Mouse (Mus musculus) CH12F3 (cell line): ENCODE data around the gene Zfp950.

ENCODE experiments used
- in situ Hi-C: fragments of 300-500 bp; cut with MboI; formaldehyde crosslinking; loops from 2 replicates; pipeline ENCODE4 v1.14.3; 2020; ENCODE audit warnings: low sequenced_read_pairs

The Zfp950 gene

DNA sequence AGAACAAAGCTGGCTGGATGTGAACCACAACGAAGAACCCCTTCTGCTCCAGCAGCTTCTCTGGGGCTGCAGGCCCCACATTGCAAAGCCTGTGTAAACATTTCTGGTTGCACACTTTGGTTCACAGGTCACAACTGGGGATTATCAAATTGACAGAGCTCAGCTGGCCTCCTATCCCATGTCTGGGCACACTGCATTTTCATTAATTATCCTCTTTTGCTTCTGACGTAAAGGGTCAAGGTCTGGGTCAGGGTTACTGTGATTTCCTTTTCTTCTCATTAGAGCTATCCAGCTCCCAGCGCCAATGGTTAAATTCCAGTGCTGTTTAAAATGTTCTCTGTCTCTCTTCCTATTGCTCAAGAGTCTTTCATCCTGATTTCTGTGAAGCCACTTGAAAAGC lies 83.1 kb downstream of the Zfp950 start:
- in situ Hi-C loops: no loop called here

DNA sequence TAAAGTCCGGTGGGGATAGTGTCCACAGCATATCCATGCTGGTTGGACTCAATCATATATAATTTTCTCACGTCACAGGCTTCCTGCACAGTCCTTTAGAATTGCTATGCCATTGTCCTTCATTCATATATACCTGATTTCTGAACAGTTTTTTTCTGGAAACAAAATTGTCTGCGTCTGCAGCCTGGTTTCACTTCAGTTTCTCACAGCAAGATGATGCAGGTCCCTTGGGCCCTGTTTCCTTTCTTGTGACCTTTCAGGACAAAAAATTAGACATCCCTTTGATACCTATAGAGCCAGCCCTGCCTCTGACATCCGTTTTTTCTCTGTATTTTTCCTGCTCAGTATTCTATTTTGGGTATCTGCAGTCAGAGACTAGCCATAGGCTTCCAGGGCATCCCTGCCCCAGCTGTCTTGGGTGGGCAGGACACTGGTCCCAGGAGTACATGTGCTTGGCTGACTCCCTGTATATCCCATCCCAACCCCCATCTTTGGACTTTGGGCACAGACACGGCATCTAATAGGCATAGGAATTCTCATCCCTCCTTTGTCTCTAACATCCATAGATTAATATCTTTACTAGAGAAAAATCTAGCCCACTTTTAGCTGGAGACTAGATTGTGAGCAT lies 83.7 kb downstream of the Zfp950 start:
- in situ Hi-C loops: no loop called here

DNA sequence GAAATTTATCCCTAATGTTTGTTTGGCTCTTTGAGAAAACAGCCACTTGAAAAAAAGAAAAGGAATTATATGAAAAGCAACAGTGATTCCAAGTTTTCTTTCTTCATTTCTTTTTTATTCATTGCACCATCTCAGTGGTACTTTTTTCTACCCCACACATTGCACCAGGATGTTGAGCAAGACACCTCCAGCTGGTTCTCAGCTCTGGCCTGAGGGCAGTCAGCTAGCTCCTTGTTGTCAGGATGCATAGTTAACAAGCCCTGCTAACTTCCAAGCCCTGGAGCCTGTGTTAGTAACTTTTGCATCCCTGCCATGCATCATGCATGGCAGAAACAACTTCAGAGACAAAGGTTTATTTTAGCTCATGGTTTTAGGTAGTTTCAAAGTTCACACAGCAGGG lies 87.9 kb downstream of the Zfp950 start:
- in situ Hi-C loops: no loop called here

DNA sequence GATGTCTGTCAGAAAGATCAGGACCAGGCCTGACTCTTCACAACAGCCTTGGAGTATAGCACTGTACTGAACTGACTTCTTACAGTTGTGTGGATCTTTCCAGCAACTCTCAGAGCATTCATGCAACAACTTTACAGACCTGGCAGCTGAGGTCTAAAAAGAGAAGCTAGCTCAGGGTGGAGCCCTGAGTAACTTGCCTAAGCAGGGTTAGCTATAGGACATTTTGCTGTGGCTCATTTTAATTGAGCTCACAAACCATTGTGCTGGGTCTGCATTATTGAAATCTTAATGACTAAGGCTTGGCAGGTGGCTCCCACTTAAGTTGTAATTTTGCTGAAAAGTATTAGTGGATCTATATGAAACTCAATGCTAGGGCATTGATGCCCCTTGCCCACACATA lies 88.6 kb downstream of the Zfp950 start:
- in situ Hi-C loops: no loop called here

DNA sequence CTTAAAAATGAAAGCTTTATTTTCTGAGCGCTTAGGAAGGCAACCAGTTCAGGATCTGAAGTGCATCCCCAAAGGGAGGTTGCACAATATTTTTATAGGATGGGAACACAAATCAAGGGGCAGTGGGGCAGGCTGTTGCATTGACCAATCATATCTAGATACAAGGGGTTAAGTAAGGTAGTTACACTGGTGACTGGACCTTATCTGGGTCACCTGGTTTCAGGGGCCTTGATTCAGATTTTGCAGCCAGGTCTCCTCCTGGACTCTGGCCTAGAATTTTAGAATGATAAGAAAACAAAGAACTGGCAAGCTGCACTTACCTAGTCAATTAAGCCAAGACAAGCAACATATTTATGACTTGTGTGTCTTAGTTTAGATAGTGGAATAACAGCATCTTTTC lies 89.5 kb downstream of the Zfp950 start:
- in situ Hi-C loops: no loop called here

DNA sequence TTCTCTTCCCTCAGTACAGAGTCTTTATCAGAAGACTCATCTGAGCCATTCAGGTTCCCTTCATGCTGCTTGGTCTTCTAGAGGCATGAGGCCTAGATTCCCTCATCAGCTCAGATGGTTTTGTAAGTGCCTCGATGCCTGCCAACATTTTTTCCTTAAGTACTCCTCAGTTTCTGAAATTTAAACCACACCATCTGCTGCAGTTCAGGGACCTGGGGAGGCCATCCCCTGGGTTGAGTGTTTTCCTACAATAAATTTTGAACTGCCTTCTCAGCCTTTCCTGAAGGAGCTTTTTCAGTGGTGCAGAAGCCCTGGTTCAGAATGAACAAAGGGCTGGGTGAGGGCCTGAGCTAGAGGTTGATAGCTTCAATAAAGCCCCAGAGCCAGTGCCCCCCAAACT lies 91.2 kb downstream of the Zfp950 start:
- in situ Hi-C loops: no loop called here

DNA sequence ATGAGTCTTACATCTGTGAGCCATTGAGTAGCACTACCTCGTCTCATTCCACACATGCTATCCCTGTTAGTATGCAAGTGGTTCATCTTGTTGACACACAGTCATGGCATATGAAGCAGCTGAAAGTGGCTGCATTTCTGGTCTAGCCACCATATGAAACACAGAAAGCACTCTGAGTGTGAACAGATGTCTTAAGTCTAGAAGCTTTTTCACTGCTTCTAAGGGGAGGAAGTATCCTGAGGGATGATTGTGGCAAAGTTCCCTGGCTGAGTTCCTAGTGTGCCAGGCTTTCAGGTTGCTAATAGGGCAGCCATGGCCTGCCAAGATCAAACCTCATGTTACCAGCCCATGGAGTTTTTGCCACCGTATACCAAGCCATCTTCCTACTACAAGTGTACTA lies 92.0 kb downstream of the Zfp950 start:
- in situ Hi-C loops: no loop called here

DNA sequence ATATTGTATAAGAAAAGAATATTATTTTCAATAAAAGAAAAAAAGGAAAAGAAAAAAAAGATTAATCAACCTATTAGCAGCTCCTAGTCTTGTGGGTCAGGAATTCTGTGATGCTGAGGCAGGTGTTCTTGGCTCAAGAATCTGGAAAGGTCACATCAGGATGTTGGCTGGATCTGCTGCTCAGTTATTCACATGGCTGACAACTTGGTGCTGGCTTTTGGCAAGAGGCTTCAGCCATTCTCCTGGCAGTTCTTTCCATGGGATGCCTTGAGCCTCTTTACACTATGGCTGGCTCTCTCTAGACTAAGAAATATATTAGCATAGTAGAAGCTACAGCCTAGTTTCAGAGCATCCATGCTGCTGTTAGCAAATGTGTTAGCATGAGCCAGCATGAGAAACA lies 101.5 kb downstream of the Zfp950 start:
- in situ Hi-C loops: no loop called here

DNA sequence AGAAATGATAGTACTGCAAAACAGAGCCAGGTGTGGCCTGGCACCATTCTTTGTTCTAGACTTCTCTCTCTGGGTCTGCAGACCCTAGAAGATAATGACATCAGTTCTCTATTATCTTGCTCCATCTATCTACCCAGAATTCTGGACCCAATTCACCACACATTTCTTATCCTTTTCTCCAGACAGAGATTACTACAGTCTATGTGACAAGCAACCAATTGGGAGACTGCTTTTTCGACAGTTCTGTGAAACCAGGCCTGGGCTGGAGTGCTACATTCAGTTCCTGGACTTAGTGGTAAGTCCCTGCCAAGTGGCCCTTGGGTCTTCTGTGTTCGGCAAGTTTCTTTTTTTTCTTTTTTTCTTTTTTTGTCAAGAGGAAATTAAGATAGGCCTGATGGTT lies 109.1 kb downstream of the Zfp950 start:
- in situ Hi-C loops: no loop called here

DNA sequence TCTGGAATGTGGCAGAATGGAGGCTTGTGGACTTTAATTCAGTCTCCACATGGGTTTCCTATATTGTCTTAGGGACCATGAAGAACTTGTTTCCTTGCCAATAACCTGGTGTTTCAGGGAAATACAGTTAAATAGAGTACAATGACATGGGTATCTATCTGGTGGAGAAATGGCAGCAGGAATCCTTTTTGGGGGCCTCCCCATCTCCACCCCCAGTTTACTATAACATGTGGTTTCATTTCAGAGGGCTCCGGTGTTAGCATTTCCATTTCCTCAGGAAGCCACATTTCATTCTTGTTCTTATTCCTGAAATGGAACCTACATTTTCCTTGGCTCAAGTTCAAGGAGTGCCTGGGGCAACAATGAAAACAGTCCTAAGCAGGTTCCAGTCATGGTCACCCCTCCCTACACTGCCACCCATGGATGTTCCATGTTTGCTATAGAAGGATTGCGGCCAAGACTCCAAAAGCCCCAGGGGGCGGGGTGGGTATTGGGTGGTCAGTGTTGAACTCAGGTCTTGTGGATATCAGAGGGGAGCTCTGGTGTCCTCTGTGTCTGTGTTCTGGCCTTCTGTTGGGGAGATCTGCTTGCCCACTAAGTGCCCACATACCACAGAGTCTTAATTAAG lies 118.6 kb downstream of the Zfp950 start:
- in situ Hi-C loops: no loop called here

DNA sequence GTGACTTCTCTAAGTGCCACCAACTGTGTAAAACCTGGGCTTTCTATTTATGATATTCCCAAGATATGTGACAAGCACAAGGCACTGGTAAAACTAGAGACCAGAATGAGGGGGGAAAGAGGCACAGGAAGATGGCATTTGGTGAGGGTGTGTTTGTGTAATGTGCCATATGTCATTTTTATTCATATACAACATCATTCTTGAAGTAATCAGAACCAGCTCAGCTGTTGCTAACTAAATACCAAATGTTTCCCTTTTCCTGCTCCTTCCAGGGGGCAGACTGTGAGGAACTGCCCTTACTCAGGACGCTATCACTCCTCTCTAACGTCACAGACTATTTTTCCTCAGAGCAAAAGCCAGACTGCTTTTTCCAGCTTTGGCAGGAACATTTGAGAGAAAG lies 119.1 kb downstream of the Zfp950 start:
- in situ Hi-C loops: no loop called here

DNA sequence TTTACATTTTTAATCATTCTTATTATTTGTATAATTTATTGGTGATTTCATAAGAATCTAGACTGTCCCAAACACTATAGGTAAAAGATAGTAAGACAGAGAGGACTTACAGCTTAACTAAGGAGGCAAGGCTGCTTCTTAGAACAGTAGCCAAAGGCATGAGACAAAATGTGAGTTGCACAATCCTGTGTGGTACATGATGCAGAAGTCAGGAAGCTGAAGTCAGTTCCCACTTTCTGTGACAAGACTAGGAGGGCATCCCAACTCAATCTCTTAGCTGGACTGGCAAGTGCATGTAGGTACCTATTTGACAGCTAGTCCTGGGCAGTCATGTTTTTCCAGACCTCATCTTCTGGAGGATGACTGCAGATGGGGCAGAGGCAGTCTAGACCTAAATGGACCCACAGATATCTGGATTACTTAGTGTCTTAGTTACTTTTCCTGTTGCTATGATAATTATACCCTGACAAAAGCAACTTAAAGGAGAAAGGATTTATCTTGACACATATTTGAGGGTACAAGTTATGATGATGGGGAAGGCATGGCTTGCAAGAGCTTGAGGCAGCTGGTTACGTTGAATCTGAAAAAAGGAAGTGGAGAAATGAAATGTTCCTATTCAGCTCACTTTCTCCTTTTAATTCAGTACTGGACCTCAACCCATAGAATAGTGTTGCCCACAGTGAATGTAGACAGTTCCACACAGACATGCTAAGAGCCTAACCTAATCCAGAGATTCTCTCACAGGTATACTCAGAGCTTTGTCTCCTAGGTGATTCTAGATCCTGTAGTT lies 123.0 kb downstream of the Zfp950 start:
- in situ Hi-C loops: no loop called here

DNA sequence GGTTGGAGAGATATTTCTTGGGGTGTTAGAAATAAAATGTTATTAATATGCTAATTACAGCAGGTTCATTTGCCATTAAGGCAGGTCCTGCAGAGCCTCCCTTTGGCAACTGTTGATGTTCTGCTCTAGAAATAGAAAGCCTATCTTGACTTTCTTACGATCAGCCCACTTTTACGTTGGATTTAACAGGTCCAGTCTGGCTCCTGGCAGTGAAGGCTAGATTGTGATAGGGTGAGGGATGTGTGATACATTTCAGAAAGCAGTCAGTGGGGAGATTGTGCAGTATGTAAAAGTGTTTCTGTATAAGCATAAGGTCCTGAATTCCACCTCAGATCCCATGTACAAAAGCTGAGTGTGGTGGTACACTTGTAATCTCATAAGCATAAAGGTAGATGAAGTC lies 131.4 kb downstream of the Zfp950 start:
- in situ Hi-C loops: no loop called here
